Mouse (Mus musculus): ENCODE data around the gene Bean1. TPM values are rescaled to one million over a fixed set of nuclear protein-coding genes. Genes with fewer than 3 reads are reported as not detected.
A peak's percentile ranks its signal among the peaks of the same experiment; 100 is the strongest.

Gene Bean1
- polyA plus RNA-seq, 1 experiment: 2.6 TPM

DNA sequence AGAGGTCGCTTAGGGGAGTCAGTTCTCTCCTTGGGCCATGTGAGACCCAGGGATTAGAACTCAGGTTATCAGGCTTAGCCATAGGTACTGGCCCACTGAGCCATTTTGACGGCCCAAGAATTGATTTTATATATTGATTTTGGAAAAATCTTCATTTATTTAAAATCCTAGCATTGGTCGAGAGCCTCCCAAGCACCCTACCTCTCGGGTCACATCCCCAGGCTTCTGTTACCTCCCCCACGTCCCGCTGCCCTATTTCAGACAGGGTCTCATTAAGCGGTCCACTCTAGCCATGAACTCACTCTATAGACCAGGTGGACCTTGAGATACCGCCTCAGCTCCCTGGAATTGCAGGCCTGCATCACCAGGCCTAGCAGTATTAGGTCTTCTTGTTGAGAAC is 35.7 kb upstream of the Bean1 start:
- WGBS: 89% methylated on average over 8 of the region's 8 CpGs

DNA sequence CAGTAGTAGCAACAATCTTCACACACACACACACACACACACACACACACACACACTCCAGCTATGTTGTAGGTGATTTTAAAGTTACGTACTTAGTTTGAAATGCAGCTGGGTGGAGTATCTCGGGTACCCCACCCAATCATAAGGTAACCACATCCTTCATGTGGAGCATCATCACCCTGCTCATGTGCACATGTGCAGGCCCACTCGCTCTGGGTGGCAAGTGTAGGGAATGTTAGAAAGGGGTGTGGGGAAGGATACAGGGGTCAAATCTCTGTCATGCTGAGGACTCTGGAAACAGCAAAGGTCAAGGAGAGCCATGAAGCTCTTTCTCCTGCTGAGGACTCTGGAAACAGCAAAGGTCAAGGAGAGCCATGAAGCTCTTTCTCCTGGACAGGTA is 34.0 kb upstream of the Bean1 start:
- TF ChIP-seq CTCF (IDR thresholded peaks at IDR 0.05; ENCODE audit: control insufficient read depth, insufficient read depth, low read length): no peak
- no peak for TF ChIP-seq POLR2A (IDR thresholded peaks at IDR 0.05; ENCODE audit: borderline replicate concordance, control insufficient read depth, low read depth, low read length)
- WGBS: 77% methylated on average over 3 of the region's 3 CpGs
- Histone ChIP-seq H3K4me3 (replicated peaks; ENCODE audit: control insufficient read depth, low read depth, low read length) (no peak overlapping the region), H3K4me1 (ENCODE audit: control insufficient read depth, insufficient read depth, low read length) (no peaks in the 10 kb centered on the region; the same call in 1 of the 2 replicates), H3K27ac (ENCODE audit: control insufficient read depth, insufficient read depth, low read depth, low read length, poor library complexity) (no peak overlapping the region)

More for the DNA sequence above, 35.7 kb upstream of the Bean1 start:
- Histone ChIP-seq H3K4me1 (ENCODE audit: control insufficient read depth, insufficient read depth, low read length) (no peaks in the 10 kb centered on the region; the same call in 1 of the 2 replicates), H3K4me3 (replicated peaks; ENCODE audit: control insufficient read depth, low read depth, low read length) (no peak overlapping the region), H3K27ac (ENCODE audit: control insufficient read depth, insufficient read depth, low read depth, low read length, poor library complexity) (no peak overlapping the region)
- TF ChIP-seq CTCF (IDR thresholded peaks at IDR 0.05; ENCODE audit: control insufficient read depth, insufficient read depth, low read length) (no peak), POLR2A (IDR thresholded peaks at IDR 0.05; ENCODE audit: borderline replicate concordance, control insufficient read depth, low read depth, low read length) (no peak)

DNA sequence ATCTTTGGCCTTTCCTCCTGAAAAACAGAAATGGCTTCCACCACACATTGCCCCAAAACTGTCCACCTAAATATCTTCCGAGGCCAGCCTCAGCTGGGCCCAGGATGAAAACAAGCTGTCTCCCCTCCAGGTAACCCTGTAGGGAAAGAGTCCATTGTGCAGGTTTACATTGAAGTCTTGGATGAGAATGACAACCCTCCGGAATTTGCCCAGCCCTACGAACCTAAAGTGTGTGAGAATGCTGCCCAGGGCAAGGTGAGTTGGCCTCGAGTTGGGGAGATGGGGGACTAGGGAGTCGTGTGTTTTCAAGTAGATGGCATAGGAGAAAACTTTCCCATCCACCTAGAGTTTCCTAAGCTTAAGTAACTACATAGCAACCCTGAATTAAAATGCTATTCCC is 32.6 kb upstream of the Bean1 start:
- H3K4me1 ChIP-seq (ENCODE audit: control insufficient read depth, insufficient read depth, low read length): no peaks in the 10 kb centered on the region; the same call in 1 of the 2 replicates
- H3K4me3 ChIP-seq (replicated peaks; ENCODE audit: control insufficient read depth, low read depth, low read length): no peak overlapping the region
- WGBS: 75% methylated on average over 5 of the region's 5 CpGs
- no peak overlapping the region for H3K27ac ChIP-seq (ENCODE audit: control insufficient read depth, insufficient read depth, low read depth, low read length, poor library complexity)
- no peak for TF ChIP-seq POLR2A (IDR thresholded peaks at IDR 0.05; ENCODE audit: borderline replicate concordance, control insufficient read depth, low read depth, low read length)
- no peak for TF ChIP-seq CTCF (IDR thresholded peaks at IDR 0.05; ENCODE audit: control insufficient read depth, insufficient read depth, low read length)

DNA sequence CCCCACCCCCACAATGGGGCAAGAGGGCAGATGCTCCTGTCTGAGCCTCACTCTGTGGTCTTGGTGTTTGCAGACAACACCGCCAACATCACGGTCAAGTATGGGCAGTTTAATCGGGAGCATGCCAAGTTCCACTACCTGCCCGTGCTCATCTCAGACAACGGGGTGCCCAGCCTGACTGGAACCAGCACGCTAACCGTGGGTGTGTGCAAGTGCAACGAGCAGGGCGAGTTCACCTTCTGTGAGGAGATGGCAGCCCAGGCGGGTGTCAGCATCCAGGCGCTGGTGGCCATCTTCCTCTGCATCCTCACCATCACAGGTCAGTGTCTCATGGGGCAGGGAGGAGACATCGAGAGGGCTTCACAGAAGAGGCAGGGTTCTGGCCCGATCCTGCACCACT is 29.6 kb upstream of the Bean1 start:
- TF ChIP-seq POLR2A (IDR thresholded peaks at IDR 0.05; ENCODE audit: borderline replicate concordance, control insufficient read depth, low read depth, low read length): no peak
- TF ChIP-seq CTCF (IDR thresholded peaks at IDR 0.05; ENCODE audit: control insufficient read depth, insufficient read depth, low read length): no peak
- 82% methylated on average over 13 of the region's 13 CpGs for WGBS
- Histone ChIP-seq H3K4me1 (ENCODE audit: control insufficient read depth, insufficient read depth, low read length) (no peaks in the 10 kb centered on the region; the same call in 1 of the 2 replicates), H3K27ac (ENCODE audit: control insufficient read depth, insufficient read depth, low read depth, low read length, poor library complexity) (no peak overlapping the region), H3K4me3 (replicated peaks; ENCODE audit: control insufficient read depth, low read depth, low read length) (no peak overlapping the region)

DNA sequence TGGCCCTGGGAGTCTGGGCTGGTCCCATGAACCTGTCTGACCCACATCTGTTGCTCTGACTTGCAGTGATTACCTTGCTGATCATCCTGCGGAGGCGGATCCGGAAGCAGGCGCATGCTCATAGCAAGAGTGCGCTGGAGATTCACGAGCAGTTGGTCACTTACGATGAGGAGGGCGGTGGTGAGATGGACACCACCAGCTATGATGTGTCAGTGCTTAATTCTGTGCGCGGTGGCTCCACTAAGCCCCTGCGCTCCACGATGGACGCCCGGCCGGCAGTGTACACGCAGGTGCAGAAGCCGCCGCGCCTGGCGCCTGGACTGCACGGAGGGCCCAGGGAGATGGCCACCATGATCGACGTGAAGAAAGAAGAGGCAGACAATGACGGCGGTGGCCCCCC is 27.8 kb upstream of the Bean1 start:
- no peaks in the 10 kb centered on the region; the same call in 1 of the 2 replicates for H3K4me1 ChIP-seq (ENCODE audit: control insufficient read depth, insufficient read depth, low read length)
- H3K4me3 ChIP-seq (replicated peaks; ENCODE audit: control insufficient read depth, low read depth, low read length): no peak overlapping the region
- H3K27ac ChIP-seq (ENCODE audit: control insufficient read depth, insufficient read depth, low read depth, low read length, poor library complexity): no peak overlapping the region
- TF ChIP-seq POLR2A (IDR thresholded peaks at IDR 0.05; ENCODE audit: borderline replicate concordance, control insufficient read depth, low read depth, low read length) (no peak), CTCF (IDR thresholded peaks at IDR 0.05; ENCODE audit: control insufficient read depth, insufficient read depth, low read length) (no peak)
- 91% methylated on average over 25 of the region's 25 CpGs for WGBS

DNA sequence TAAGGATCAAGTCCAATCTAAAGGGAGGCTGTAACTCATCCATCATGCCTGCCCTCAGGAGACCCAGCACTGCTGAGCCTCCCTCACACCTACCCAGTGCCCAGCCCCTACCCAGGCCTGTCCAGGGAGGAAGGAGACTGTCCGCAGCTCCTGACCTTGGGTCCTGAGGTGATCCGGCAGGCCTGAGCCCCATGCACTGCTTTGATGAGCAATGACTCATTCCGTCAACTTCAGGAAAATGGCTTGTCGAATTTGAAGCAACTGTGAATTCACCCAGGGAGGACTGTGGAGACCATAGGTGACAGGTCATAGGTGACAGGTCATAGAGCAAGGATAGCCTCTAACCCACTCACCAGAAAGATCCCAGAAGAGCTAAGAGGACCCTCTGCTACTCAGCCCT is 26.9 kb upstream of the Bean1 start:
- H3K27ac ChIP-seq (ENCODE audit: control insufficient read depth, insufficient read depth, low read depth, low read length, poor library complexity): no peak overlapping the region
- 80% methylated on average over 4 of the region's 4 CpGs for WGBS

DNA sequence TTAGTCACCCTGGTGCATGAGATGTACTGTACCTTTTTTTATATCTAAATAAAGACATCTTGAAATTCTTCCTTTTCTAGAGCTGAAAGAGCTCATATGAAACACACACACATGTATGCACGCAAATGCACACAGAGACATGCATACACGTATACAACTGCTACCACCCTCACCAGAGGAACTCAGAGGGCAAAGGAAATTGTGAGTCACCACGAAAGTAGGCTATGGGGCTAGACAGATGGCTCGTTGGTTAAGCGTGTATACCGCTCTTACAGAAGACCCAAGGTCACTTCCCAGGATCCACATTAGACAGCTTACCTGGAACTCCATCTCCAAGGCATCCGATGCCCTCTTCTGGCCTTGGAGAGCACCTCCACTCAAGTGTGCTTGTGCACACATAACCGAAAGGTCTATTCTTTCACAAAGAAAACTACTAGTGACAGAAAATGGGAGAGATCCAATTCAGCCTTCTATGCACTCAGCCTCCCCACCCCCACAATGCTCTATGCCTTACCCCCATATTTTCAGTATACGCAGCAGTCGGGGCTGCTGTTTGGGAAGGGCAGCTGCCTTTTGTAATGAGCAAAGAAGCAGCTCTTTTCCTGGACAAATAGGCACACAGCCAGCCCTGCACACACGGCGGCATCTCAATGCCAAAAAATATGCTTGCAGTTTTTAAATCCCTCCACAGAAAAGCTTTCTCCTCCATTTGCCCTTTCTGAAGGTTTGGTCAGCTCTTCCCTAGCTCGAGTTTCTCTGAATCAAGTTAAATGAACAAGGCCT is 25.6 kb upstream of the Bean1 start:
- TF ChIP-seq CTCF (IDR thresholded peaks at IDR 0.05; ENCODE audit: control insufficient read depth, insufficient read depth, low read length) (peak; percentile 29; the same call in 1 of the 2 replicates), POLR2A (IDR thresholded peaks at IDR 0.05; ENCODE audit: borderline replicate concordance, control insufficient read depth, low read depth, low read length) (no peak)
- no peak overlapping the region for H3K4me3 ChIP-seq (replicated peaks; ENCODE audit: control insufficient read depth, low read depth, low read length)
- H3K4me1 ChIP-seq (ENCODE audit: control insufficient read depth, insufficient read depth, low read length): no peaks in the 10 kb centered on the region; the same call in 1 of the 2 replicates
- WGBS: 71% methylated on average over 13 of the region's 13 CpGs
- H3K27ac ChIP-seq (ENCODE audit: control insufficient read depth, insufficient read depth, low read depth, low read length, poor library complexity): no peak overlapping the region

More for the DNA sequence above, 26.9 kb upstream of the Bean1 start:
- TF ChIP-seq POLR2A (IDR thresholded peaks at IDR 0.05; ENCODE audit: borderline replicate concordance, control insufficient read depth, low read depth, low read length): no peak
- TF ChIP-seq CTCF (IDR thresholded peaks at IDR 0.05; ENCODE audit: control insufficient read depth, insufficient read depth, low read length): no peak
- H3K4me1 ChIP-seq (ENCODE audit: control insufficient read depth, insufficient read depth, low read length): no peaks in the 10 kb centered on the region; the same call in 1 of the 2 replicates
- no peak overlapping the region for H3K4me3 ChIP-seq (replicated peaks; ENCODE audit: control insufficient read depth, low read depth, low read length)

DNA sequence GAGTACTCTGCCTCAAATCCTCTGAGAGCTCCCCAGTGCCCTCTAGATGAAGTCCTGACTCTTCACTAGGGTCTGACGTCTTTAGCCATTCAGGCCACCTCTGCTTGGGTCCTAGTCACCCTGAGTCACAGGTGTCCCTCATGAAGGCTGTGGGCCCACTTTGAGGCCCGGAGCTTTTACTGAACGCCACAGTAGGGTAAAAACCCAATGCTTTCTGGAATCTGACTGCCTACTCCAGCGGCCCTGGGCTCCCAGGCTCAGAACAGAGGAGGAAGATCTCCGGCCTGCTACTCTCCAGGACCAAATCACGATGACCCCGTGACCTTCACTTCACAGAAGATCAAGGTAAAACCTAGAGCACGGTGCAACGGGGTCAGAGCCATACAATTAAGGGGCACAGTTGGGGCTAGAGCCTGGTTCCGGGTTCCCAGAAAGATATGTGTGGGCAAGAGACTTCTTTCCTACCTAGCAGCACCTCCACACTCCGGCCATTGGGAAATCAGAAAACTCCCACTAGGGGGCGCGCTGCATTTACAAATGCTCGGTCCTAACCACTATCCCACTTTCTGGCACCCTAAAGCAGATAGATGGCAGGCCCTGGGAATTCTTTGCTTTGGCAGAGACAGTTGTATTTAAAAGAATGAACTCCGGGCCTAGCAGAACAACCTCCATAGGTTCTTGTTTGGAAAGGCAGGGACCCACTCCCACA is 24.1 kb upstream of the Bean1 start:
- 37% methylated on average over 15 of the region's 15 CpGs for whole genome bisulfite sequencing
- Histone ChIP-seq H3K4me3 (replicated peaks; ENCODE audit: control insufficient read depth, low read depth, low read length) (no peak overlapping the region), H3K4me1 (ENCODE audit: control insufficient read depth, insufficient read depth, low read length) (no peaks in the 10 kb centered on the region), H3K27ac (ENCODE audit: control insufficient read depth, insufficient read depth, low read depth, low read length, poor library complexity) (no peak overlapping the region)
- peak; percentile 68 for TF ChIP-seq CTCF (IDR thresholded peaks at IDR 0.05; ENCODE audit: control insufficient read depth, insufficient read depth, low read length)
- no peak for TF ChIP-seq POLR2A (IDR thresholded peaks at IDR 0.05; ENCODE audit: borderline replicate concordance, control insufficient read depth, low read depth, low read length)
